Mouse (Mus musculus): Measurements from ENCODE around the gene Sh3bgrl3. TPM values are rescaled to one million over a fixed set of nuclear protein-coding genes. Genes with fewer than 3 reads are reported as not detected.

The Sh3bgrl3 gene
- polyA plus RNA-seq (2015; fragmentation: Nextera tagmentation; extraction: Ambion mirVana): 314 and 368 TPM in 2 replicates

DNA sequence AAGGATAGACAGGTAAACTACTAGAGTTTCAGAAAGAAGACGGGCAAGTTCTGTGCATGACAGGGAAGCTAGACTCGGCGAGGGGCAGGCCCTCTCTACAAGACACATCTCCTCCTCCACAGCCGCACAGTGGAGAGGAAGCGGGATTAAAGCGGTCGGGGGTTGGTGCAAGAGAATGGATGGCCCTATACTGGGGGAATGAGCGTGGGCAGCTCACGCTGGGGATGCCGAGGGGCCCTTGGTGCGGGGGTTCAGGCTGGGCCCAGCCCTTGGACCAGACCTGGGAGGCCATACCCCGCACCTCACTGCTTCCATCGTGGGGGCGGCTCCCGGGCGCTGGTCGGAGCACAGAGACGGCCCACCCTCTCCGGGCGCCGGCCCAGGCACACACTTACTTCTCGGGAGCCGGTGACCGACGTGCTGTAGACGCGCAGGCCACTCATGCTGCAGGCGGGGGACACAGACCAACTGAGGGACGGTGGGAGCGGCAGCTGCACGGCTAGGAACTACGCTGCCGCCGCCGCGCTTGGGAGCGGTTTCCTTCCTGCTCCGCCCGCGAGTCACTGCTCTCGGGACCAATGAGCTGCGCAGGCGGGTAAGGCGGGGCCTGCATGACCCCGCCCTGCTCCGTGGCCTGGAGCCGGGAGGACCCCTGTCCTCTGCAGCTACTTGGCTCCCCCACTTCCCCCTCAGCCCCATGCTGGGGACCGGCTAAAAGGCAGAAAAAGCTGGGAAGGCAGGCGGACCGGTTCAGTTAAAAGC, at the start of gene Sh3bgrl3:
TSS of gene Sh3bgrl3 (minus strand) at position 569 of the 762 bp plus-strand sequence.

DNA sequence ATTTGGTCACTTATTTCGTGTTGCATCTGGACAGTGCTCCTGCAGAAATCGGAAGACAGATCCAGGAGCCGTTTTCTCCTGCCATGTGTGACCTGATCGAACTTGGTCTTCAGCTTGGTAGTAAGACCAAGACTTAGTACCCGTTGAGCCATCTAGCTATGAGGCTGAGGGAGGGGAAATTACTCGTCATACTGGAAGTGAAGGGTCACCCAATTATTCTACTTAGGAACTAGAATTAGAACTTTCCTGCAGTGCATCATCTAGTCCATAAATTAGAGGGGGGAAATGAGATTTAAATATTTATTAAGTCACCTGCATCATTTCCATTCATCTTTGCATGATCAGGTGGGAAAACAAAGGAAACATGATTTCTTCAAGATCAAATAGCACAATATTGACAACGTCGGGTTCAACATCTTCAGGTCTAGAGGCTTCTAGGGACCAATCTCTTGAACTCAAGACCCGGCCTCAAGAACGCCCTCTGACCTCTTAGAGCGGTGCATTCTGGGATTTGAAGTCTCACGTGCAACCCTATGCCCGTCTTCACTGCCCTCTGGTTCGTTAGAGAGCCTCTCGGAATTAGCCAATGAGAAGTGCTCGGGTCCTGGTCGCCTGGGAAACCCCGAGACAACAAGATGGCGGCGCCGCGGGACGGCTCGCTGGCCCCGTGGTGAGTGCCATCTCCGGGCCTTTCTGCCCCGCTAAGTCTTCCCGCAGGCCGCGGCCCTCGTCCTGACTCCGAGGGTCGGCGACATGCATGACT, 26.4 kb downstream of the Sh3bgrl3 start, which contains the start of gene Ubxn11:
TSS of gene Ubxn11 (plus strand) at position 592 of the 763 bp plus-strand sequence.

DNA sequence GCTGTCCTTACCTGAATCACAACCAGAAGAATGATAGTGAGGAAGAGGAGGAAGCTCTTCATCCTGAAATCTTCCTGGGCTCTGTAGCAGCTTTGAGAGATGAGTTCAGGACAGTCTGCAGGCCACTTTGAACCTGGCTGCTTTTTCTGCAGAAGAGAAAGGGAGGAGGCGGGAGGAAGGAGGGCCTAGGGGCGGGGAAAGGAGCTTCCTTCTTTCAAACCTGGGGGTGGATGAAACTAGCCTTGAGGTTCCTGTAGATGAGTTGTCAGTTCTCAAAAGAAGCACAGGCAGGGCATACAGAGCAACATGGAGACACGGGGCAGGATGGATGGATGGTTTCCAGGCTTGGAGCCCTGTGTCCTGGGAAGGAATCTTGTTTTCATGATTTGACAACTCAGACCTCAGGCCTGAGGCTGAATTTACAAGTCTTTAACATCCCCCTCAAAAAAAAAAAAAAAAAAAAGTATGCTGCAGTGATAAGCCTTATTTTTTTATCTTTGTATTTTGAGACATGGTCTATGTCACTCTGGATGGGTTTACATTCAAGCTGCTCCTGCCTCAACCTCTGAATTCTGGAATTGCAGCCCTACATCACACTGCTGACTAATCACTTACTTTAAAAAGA, 33.6 kb downstream of the Sh3bgrl3 start, which contains the start of gene Cd52:
TSS of gene Cd52 (minus strand) at position 160 of the 625 bp plus-strand sequence.

Other genes with a start within 250 kb of the Sh3bgrl3 start
- 12.1 and 14.2 TPM in 2 replicates for gene Rps6ka1, start 241.0 kb downstream of the Sh3bgrl3 start, polyA plus RNA-seq (2015; fragmentation: Nextera tagmentation; extraction: Ambion mirVana)
- gene Hmgn2, start 160.1 kb downstream of the Sh3bgrl3 start, polyA plus RNA-seq (2015; fragmentation: Nextera tagmentation; extraction: Ambion mirVana): 556 and 655 TPM in 2 replicates
- gene Dhdds, start 127.9 kb downstream of the Sh3bgrl3 start, polyA plus RNA-seq (2015; fragmentation: Nextera tagmentation; extraction: Ambion mirVana): 22.6 and 23.7 TPM in 2 replicates
- 0.04 TPM in 1 of 2 replicates, not detected in the other for gene Lin28a, start 109.9 kb downstream of the Sh3bgrl3 start, polyA plus RNA-seq (2015; fragmentation: Nextera tagmentation; extraction: Ambion mirVana)
- gene Zfp683, start 75.0 kb downstream of the Sh3bgrl3 start, polyA plus RNA-seq (2015; fragmentation: Nextera tagmentation; extraction: Ambion mirVana): not detected in 2 replicates
- gene Crybg2, start 68.0 kb downstream of the Sh3bgrl3 start, polyA plus RNA-seq (2015; fragmentation: Nextera tagmentation; extraction: Ambion mirVana): 9.6 and 12.5 TPM in 2 replicates
- gene Cd52, start 33.7 kb downstream of the Sh3bgrl3 start, polyA plus RNA-seq (2015; fragmentation: Nextera tagmentation; extraction: Ambion mirVana): 10.4 and 33.2 TPM in 2 replicates
- 0.89 and 2.1 TPM in 2 replicates for gene Ubxn11, start 26.2 kb downstream of the Sh3bgrl3 start, polyA plus RNA-seq (2015; fragmentation: Nextera tagmentation; extraction: Ambion mirVana)
- 26.9 and 31.1 TPM in 2 replicates for gene Cep85, start 58.3 kb upstream of the Sh3bgrl3 start, polyA plus RNA-seq (2015; fragmentation: Nextera tagmentation; extraction: Ambion mirVana)
- not detected in 2 replicates for gene Gm7534, start 74.2 kb upstream of the Sh3bgrl3 start, polyA plus RNA-seq (2015; fragmentation: Nextera tagmentation; extraction: Ambion mirVana)
- 0.11 and 0.18 TPM in 2 replicates for gene Catsper4, start 98.6 kb upstream of the Sh3bgrl3 start, polyA plus RNA-seq (2015; fragmentation: Nextera tagmentation; extraction: Ambion mirVana)
- 4.3 and 5.0 TPM in 2 replicates for gene Cnksr1, start 109.6 kb upstream of the Sh3bgrl3 start, polyA plus RNA-seq (2015; fragmentation: Nextera tagmentation; extraction: Ambion mirVana)
- 0.19 and 0.24 TPM in 2 replicates for gene E130218I03Rik, start 114.9 kb upstream of the Sh3bgrl3 start, polyA plus RNA-seq (2015; fragmentation: Nextera tagmentation; extraction: Ambion mirVana)
- 11.3 and 12.5 TPM in 2 replicates for gene Zfp593, start 116.8 kb upstream of the Sh3bgrl3 start, polyA plus RNA-seq (2015; fragmentation: Nextera tagmentation; extraction: Ambion mirVana)
- gene Gm30191, start 118.1 kb upstream of the Sh3bgrl3 start, polyA plus RNA-seq (2015; fragmentation: Nextera tagmentation; extraction: Ambion mirVana): not detected in 2 replicates
- gene Grrp1, start 125.3 kb upstream of the Sh3bgrl3 start, polyA plus RNA-seq (2015; fragmentation: Nextera tagmentation; extraction: Ambion mirVana): 3.6 and 4.0 TPM in 2 replicates
- gene Pdik1l, start 159.1 kb upstream of the Sh3bgrl3 start, polyA plus RNA-seq (2015; fragmentation: Nextera tagmentation; extraction: Ambion mirVana): 9.0 and 10.1 TPM in 2 replicates
- 0.43 and 1.0 TPM in 2 replicates for gene Trim63, start 186.3 kb upstream of the Sh3bgrl3 start, polyA plus RNA-seq (2015; fragmentation: Nextera tagmentation; extraction: Ambion mirVana)
- 0.12 and 0.29 TPM in 2 replicates for gene Slc30a2, start 214.4 kb upstream of the Sh3bgrl3 start, polyA plus RNA-seq (2015; fragmentation: Nextera tagmentation; extraction: Ambion mirVana)